Mouse (Mus musculus): ENCODE results near the gene Ndufaf2.

The Ndufaf2 gene

GRCm38 (mm10) chr13:108138403-108138977, 19.9 kb downstream of the Ndufaf2 start:
- peak; percentile 54 for DNase-seq (ENCODE audit: low read depth, low spot score)

- DNase-seq (ENCODE audit: low read depth, low spot score) = peak; percentile 69
These were observed 22.8 kb downstream of the Ndufaf2 start for GRCm38 (mm10) chr13:108135617-108136016.

- no peak for DNase-seq (ENCODE audit: low read depth, low spot score)
These were observed 26.2 kb downstream of the Ndufaf2 start for GRCm38 (mm10) chr13:108132031-108132819.

GRCm38 (mm10) chr13:108130737-108131136, 27.7 kb downstream of the Ndufaf2 start:
- DNase-seq (ENCODE audit: low read depth, low spot score) = peak; percentile 82

DNA sequence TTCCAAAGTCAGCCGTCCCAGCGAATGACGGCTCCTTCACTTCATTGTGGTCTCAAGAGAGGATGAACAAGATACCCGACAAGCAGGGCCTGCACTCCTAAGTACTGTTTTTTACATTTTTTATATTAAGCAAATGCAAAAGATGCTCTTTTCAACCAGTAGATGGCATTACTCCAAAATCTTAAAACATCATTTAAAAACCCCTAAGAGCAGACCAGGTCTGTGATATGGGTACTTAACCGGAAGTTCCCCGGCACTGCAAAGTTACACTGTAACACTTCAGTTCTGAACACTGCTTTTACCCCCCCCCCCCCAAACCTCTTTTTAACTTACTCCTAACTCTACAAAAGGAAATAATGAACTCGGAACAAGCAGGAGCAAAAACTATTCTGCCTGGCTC, 29.4 kb downstream of the Ndufaf2 start:
- peak; percentile 27 for DNase-seq (ENCODE audit: low read depth, low spot score)

DNA sequence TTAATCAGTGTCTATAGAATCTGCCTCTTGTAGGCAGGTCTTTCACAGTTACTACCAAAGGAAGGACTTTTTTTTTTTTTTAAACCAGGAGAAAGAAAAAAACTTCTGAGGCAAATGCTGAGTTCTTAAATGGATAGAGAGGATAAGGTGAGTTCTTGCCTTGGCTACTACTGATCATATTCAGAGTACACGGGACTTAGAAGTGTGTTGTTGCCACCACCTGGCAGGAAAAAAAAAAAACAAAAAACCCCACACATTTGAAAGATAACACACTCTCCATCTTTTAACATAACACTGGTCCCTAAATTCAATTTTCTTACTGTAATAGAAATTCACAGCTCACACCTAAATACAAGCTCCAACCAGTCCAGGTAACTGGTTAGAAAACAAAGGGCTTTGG, 30.5 kb downstream of the Ndufaf2 start:
- DNase-seq (ENCODE audit: low read depth, low spot score) = no peak

DNA sequence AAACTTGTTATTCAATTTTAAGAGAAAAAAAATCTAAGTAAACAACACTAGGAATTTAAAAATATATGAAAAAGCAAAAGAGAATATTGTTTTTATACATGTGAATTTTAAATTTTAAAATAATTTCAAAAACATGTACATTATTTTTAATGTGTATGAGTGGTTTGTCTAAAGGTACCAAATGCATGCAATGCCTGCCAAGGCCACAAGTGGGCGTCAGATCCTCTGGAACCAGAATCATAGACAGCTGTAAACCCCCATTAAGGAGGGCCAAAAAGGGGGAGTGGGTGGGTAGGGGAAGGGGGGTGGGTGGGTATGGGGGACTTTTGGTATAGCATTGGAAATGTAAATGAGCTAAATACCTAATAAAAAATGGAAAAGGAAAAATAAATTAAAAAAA, 31.3 kb downstream of the Ndufaf2 start:
- peak; percentile 47 for DNase-seq (ENCODE audit: low read depth, low spot score)

DNA sequence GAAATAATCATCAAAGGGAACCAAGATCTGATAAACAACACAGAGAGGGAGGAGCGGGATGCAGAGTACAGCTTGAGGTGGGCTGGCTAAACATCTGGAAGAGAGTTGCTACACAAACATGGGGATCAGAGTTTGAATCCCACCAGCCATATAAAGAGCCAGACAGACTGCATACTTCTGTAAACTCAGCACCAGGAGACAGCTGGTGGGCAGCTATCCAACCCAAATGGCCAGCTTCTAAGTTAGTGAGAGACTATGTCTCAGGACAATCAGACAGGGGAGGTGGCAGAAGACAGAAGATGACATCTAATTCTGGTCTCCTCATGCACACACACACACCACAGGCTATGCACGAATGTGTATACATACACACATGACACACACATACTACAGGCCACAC, 32.2 kb downstream of the Ndufaf2 start:
- DNase-seq (ENCODE audit: low read depth, low spot score) = no peak

DNA sequence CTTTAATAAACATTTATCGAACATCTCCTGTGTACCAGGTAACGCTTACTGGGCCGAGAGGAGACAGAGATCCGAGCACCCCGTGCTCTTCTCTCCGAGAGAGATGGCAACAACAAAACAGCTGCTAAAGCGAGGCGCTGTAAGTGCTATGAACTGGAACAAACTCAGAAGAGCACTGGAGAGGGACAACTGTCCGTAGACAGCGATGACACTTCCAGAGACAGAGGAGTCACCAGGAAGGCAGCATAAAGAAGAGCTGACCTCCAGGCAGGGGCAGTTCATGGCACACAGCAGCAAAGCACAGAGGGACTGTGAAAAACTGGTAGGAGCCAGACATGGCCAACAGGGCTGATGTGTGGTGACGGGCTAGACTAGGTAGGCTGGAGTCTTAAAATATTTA, 34.3 kb downstream of the Ndufaf2 start:
- no peak for DNase-seq (ENCODE audit: low read depth, low spot score)

DNA sequence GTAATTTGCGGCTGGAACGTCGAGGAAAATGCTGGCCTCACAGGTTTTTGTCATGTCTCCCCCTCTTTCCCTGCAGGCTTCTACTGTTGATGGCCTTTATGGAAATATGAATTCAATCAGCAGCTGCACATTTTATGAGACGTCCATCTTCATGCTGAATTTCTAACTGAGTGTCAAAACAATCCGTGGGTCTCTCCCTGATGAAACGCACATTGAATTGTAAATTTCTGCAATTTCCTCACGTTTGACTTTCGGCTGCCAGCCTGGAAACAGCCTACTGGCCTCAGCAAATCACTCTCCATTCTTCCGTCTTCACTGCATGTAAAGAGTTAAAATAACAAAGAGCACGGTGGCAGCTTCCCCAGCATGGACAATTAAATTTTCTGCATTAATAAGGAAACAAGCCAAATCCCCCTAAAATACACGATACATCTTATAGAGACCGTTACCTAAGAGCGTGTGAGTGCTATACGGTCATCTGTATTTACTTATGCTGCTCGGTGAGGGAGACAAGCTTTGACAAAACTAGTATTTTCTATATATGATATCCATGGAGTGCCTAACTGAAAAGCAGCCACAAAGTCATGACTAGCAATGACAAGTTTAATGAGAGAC, 35.2 kb downstream of the Ndufaf2 start:
- DNase-seq (ENCODE audit: low read depth, low spot score) = no peak

GRCm38 (mm10) chr13:108119411-108120310, 38.8 kb downstream of the Ndufaf2 start:
- DNase-seq (ENCODE audit: low read depth, low spot score) = peak; percentile 28

- DNase-seq (ENCODE audit: low read depth, low spot score) = peak; percentile 49
These were observed 40.2 kb downstream of the Ndufaf2 start for GRCm38 (mm10) chr13:108118188-108118587.

DNA sequence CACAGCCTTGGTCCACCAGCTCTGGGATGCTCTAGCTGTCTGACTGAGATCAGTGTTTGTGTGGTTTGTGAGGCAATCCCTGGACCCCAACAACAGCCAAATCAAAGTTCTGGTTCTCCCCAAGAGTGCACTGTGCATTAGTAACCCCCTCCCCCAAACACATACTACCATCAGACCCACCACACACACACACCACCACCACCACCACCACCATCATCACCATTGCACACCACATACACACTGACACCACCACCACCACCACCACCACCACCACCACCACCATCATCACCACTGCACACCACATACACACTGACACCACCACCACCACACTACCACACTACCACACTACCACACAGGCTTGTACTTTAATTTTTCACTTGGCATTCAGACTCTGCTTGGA, 40.8 kb downstream of the Ndufaf2 start:
- no peak for DNase-seq (ENCODE audit: low read depth, low spot score)

DNA sequence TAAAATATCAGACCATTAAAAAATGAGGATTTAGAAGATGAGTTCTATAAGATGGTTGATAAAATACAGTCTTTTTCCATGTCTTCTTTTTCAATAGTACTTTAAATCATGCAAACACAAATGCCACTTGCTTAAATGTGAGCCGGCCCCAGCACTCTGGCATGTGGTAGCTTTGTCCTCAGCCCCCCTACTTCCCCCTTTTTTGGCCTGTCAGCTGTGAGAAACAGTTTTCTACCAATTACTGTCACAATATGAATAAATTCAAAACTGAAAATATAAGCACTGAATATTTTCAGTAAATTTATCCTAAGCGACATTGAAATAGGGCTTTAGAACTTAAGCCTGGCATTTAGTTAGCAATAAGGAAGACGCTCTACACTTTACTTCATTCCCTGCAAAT, 44.2 kb downstream of the Ndufaf2 start:
- no peak for DNase-seq (ENCODE audit: low read depth, low spot score)

- peak; percentile 10 for DNase-seq (ENCODE audit: low read depth, low spot score)
These were observed 44.9 kb downstream of the Ndufaf2 start for GRCm38 (mm10) chr13:108113536-108113935.

- DNase-seq (ENCODE audit: low read depth, low spot score) = peak; percentile 23
These were observed 47.5 kb downstream of the Ndufaf2 start for GRCm38 (mm10) chr13:108110929-108111328.

GRCm38 (mm10) chr13:108100700-108101099, 57.7 kb downstream of the Ndufaf2 start:
- no peak for DNase-seq (ENCODE audit: low read depth, low spot score)

DNA sequence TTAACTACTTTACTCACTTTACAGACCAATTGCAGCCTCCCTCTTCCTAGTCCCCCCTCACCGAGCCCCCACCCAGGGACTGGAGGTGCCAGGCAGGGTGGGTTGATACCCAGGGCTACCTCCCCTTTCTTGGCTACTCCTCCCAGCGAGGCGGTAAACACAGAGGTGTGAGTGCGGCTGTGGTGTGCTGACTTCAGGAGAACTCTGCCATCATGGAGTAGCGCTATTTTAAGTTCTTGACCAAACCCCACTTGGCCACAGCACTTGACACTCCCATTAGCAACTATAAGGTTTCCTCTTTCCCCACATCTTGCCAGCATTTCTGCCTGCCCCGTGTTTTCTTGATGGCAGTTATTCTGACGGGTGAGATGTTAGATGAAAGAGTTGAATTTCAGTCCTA, 62.0 kb downstream of the Ndufaf2 start:
- DNase-seq (ENCODE audit: low read depth, low spot score) = no peak

GRCm38 (mm10) chr13:108095617-108096016, 62.8 kb downstream of the Ndufaf2 start:
- DNase-seq (ENCODE audit: low read depth, low spot score) = peak; percentile 95

GRCm38 (mm10) chr13:108094681-108095080, 63.7 kb downstream of the Ndufaf2 start:
- DNase-seq (ENCODE audit: low read depth, low spot score) = no peak

- no peak for DNase-seq (ENCODE audit: low read depth, low spot score)
These were observed 66.1 kb downstream of the Ndufaf2 start for GRCm38 (mm10) chr13:108092290-108092689.

DNA sequence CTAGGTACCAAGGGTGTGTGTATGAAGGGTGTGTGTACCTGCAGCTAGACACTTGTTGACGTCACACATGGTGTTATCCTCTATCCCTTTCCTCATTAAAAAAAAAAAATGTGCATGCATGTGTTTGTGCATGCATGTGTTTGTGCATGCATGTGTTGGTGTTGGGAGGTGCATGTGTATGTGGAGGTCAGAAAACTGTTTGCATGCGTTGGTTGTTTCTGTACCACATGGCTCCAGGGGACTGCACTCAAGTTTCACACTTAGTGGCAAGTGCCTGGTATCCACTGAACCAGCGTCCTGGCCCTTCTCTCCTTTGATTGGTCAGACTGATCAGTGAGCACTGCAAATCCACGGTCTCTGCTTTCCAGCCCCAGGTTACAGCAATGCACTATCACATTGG, 71.7 kb downstream of the Ndufaf2 start:
- no peak for DNase-seq (ENCODE audit: low read depth, low spot score)

Data from brain, adult 2 months (tissue).